Mouse (Mus musculus) heart, adult 2 months (tissue): Measurements from ENCODE around the gene Reep3. TPM values are rescaled to one million over a fixed set of nuclear protein-coding genes. Genes with fewer than 3 reads are reported as not detected.

Experiments used
- DNase-seq, 2 experiments: peaks; one replicate each; pipeline ENCODE4 v3.0.0; 2021
- H3K27ac ChIP-seq: fragments of 200-600 bp; 2 replicates; pipeline ENCODE4 v1.8.1; 2022
- H3K27me3 ChIP-seq: fragments of 200-500 bp; 2 replicates; pipeline ENCODE4 v1.6.1; 2012; ENCODE audit warnings: mild to moderate bottlenecking, low read length, inconsistent platforms, mixed read lengths; ENCODE audit not compliant: control insufficient read depth, insufficient read depth
- H3K36me3 ChIP-seq: fragments of 200-500 bp; 2 replicates; pipeline ENCODE4 v1.6.1; 2012; ENCODE audit warnings: low read length, inconsistent platforms; ENCODE audit not compliant: control insufficient read depth, insufficient read depth
- H3K4me1 ChIP-seq: fragments of 200-500 bp; 2 replicates; pipeline ENCODE4 v1.6.1; 2011; ENCODE audit warnings: low read length; ENCODE audit not compliant: control insufficient read depth, insufficient read depth
- H3K4me3 ChIP-seq: fragments of 200-600 bp; 2 replicates; pipeline ENCODE4 v1.8.1; 2022
- H3K79me2 ChIP-seq: fragments of 200-500 bp; replicated peaks from 2 replicates; pipeline ENCODE4 v1.6.1; 2012; ENCODE audit warnings: mild to moderate bottlenecking, inconsistent platforms, low read length, moderate library complexity, mixed read lengths; ENCODE audit not compliant: control insufficient read depth, insufficient read depth
- H3K9ac ChIP-seq: fragments of 200-500 bp; 2 replicates; pipeline ENCODE4 v1.6.1; 2012; ENCODE audit warnings: low read depth, mild to moderate bottlenecking, control low read depth, inconsistent platforms, low read length, mixed read lengths
- CTCF ChIP-seq: fragments of 200-600 bp; IDR thresholded peaks from 2 replicates; pipeline ENCODE4 v1.8.1; 2022; ENCODE audit warnings: antibody characterized with exemption, mild to moderate bottlenecking, moderate library complexity
- EP300 ChIP-seq: fragments of 200-500 bp; IDR thresholded peaks from 2 replicates; pipeline ENCODE4 v1.6.1; 2011; ENCODE audit warnings: low read depth, low read length, control low read depth; ENCODE audit not compliant: insufficient read depth
- POLR2A ChIP-seq: fragments of 200-500 bp; IDR thresholded peaks from 2 replicates; pipeline ENCODE4 v1.6.1; 2011; ENCODE audit warnings: mild to moderate bottlenecking, low read depth, low read length, control low read depth; ENCODE audit not compliant: insufficient read depth
- WGBS: fragments of 180-500 bp; shearing (Covaris S2); methylation state at CpG from one replicate; pipeline ENCODE4 v1.1.7; 2018; 5-methylcytosine and 5-hydroxymethylcytosine counted together
- intact Hi-C: fragments of 180-260 bp; cut with DNase I; formaldehyde crosslinking; loops from one replicate; pipeline ENCODE4 v1.15.1; 2025
- polyA plus RNA-seq: library from polyadenylated mRNA; depleted of rRNA; stranded (reverse); fragments of >200 nt; gene quantifications from 2 replicates; pipeline ENCODE4 v1.2.3, GENCODE M21; 2012
- total RNA-seq, 2 experiments: library from RNA; stranded (reverse); gene quantifications; 2 replicates each; pipeline ENCODE4 v1.2.3; 2021

Reep3 gene
- total and polyA plus RNA-seq, 3 experiments, result 14.9 to 20.2 (median 19.7) TPM

GRCm38 (mm10) chr10:67082531-67082930, 14.2 kb downstream of the Reep3 start:
- Histone ChIP-seq H3K27ac (no peak overlapping the region), H3K79me2 (peaks cover 7% of the 10 kb centered on the region), H3K36me3 (peaks cover 2% of the 10 kb centered on the region; the same call in 1 of the 2 replicates), H3K9ac (no peak overlapping the region), H3K27me3 (no peaks in the 10 kb centered on the region), H3K4me1 (peaks cover 9% of the 10 kb centered on the region), H3K4me3 (no peak overlapping the region)
- intact Hi-C loops, result no loop called here
- DNase-seq, result no peak
- WGBS, result 89% methylated on average over 4 of the region's 4 CpGs
- TF ChIP-seq CTCF, result no peak
- TF ChIP-seq EP300, result no peak
- TF ChIP-seq POLR2A, result no peak

DNA sequence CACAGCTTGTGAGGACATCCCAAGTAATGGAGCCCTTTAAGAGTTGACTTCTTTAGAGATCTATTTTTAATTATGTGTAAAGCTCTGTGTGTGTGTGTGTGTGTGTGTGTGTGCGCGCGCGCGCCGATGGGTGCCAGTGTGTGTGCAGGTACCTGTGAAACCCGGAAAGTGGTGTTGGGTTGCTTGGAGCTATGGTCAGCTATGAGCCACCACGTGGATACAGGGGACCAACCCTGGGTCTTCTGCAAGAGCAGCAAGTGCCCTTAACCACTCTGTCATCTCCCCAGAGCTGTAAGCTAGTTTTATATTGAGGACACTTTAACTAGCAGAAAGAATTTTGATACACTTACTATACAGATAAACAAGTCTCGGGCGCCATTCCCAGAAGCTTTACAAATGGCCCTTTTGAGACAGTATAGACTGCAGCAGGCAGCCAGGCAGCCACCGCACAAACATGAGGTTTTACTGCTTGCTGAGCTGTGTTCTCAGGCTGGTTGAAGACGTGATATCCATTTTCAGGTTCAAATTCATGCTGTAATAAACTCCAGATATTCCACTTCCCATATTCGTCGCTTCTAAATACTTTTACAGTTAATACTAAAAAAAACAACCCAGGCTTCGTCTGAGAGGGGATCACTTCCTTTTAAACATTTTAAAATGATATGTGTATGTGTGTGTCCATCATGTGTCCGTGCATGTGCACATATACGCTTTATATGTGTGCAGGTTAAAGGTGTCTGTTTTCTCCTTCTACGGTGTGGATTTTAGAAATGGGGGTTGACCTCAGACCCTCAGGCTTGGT, 15.3 kb downstream of the Reep3 start:
- Histone ChIP-seq H3K27ac (peak overlapping the region; percentile 38; the same call in 1 of the 2 replicates), H3K9ac (no peak overlapping the region), H3K79me2 (peaks cover 4% of the 10 kb centered on the region), H3K27me3 (no peaks in the 10 kb centered on the region), H3K4me1 (peaks cover 9% of the 10 kb centered on the region), H3K4me3 (no peak overlapping the region), H3K36me3 (peaks cover 2% of the 10 kb centered on the region; the same call in 1 of the 2 replicates)
- intact Hi-C loops, result no loop called here
- no peak for DNase-seq
- TF ChIP-seq EP300 (no peak), CTCF (no peak), POLR2A (no peak)
- 66% methylated on average over 18 of the region's 18 CpGs for WGBS

- Histone ChIP-seq H3K27me3 (no peaks in the 10 kb centered on the region), H3K36me3 (peaks cover 4% of the 10 kb centered on the region; the same call in 1 of the 2 replicates), H3K79me2 (0 out of 2 replicates have a peak, but pooled peaks cover 2% of the 10 kb centered on the region), H3K9ac (no peak overlapping the region), H3K4me1 (peaks cover 12% of the 10 kb centered on the region), H3K27ac (peak overlapping the region; percentile 58), H3K4me3 (no peak overlapping the region)
- no peak for TF ChIP-seq CTCF
- DNase-seq, result no peak
- intact Hi-C loops, result no loop called here
- WGBS, result 57% methylated on average over 4 of the region's 4 CpGs
Observed at GRCm38 (mm10) chr10:67079030-67079429, 17.7 kb downstream of the Reep3 start.

GRCm38 (mm10) chr10:67075931-67076878, 20.5 kb downstream of the Reep3 start:
- Histone ChIP-seq H3K36me3 (0 out of 2 replicates have a peak, but pooled peaks cover 2% of the 10 kb centered on the region), H3K27ac (0 out of 2 replicates have a peak overlapping the region, but pooled peaks have one; percentile 20), H3K4me3 (no peak overlapping the region), H3K4me1 (peaks cover 12% of the 10 kb centered on the region), H3K79me2 (0 out of 2 replicates have a peak, but pooled peaks cover 2% of the 10 kb centered on the region), H3K27me3 (no peaks in the 10 kb centered on the region), H3K9ac (no peak overlapping the region)
- intact Hi-C loops, result no loop called here
- no peak for TF ChIP-seq CTCF
- no peak for TF ChIP-seq POLR2A
- TF ChIP-seq EP300, result no peak
- 72% methylated on average over 21 of the region's 21 CpGs for WGBS
- DNase-seq, result peak in 1 of 2 experiments; percentile 53

DNA sequence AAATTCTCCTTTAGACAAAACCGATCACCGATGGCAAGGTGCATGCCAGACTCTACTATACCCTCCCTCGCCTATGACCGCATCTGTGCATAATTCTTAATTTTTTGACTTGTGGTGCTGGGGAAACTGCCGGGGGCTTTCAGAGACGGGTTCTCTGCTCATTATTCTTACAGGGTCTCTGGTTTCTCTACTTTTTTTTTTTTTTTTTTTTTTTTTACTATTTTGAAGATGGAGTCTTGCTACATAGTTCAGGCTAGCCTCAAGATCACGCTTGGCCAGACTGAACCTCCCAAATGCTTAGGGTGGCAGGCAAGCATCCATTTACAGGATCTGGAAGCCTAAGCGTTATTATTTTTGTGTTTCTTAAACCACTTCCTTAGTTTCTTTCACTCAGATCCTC, 23.2 kb downstream of the Reep3 start:
- H3K4me1 ChIP-seq, result peaks cover 14% of the 10 kb centered on the region
- no peak overlapping the region for H3K9ac ChIP-seq
- 0 out of 2 replicates have a peak, but pooled peaks cover 3% of the 10 kb centered on the region for H3K36me3 ChIP-seq
- intact Hi-C loops, result no loop called here
- no peak for DNase-seq
- H3K27me3 ChIP-seq, result no peaks in the 10 kb centered on the region
- 96% methylated on average over 8 of the region's 8 CpGs for WGBS
- no peak overlapping the region for H3K4me3 ChIP-seq
- H3K27ac ChIP-seq, result no peak overlapping the region
- TF ChIP-seq POLR2A, result no peak
- no peak for TF ChIP-seq CTCF
- TF ChIP-seq EP300, result no peak
- H3K79me2 ChIP-seq, result peaks cover 3% of the 10 kb centered on the region; the same call in 1 of the 2 replicates
